In genomic region chr5:35465966-35466635, GRCm38 (mm10) we compare ENCODE assay signal across 18 mouse cellular contexts. TPM values are rescaled to one million over a fixed set of nuclear protein-coding genes. Genes with fewer than 3 reads are reported as not detected.
DNase-seq lines count a peak whose midpoint lies in the region; ATAC-seq and TF ChIP-seq lines count a peak whose summit lies in the region.
"Had no signal": no experiment of that assay in that cellular context is flagged by ENCODE, and none has a peak within 500 bp of the region (broad histone marks: within the 10 kb centered on the region; RNA-seq: fewer than 3 reads in every experiment).

No protein-coding gene starts in this region.

- no peak overlapping the region for H3K4me2 ChIP-seq in hindbrain, embryonic 16.5 days (ENCODE audit: low read length)
- H3K4me2 ChIP-seq in hindbrain, postnatal 0 days (ENCODE audit: low read depth, low read length): peak overlapping the region; percentile 14; the same call in 1 of the 2 replicates
- H3K4me2 ChIP-seq: heart, embryonic 13.5 days; liver, embryonic 12.5 days had no signal

- H3K27ac ChIP-seq in hindbrain, embryonic 10.5 days: no peak overlapping the region
- no peak overlapping the region for H3K27ac ChIP-seq in hindbrain, embryonic 16.5 days (ENCODE audit: low read depth, low read length)
- no peak overlapping the region for H3K27ac ChIP-seq in hindbrain, postnatal 0 days
- H3K27ac ChIP-seq: heart, embryonic 13.5 days; liver, embryonic 12.5 days had no signal

- peaks cover 94% of the 10 kb centered on the region for H3K27me3 ChIP-seq in hindbrain, embryonic 10.5 days (ENCODE audit: insufficient read depth, poor library complexity, severe bottlenecking)
- peaks cover 6% of the 10 kb centered on the region for H3K27me3 ChIP-seq in hindbrain, embryonic 16.5 days (replicated peaks; ENCODE audit: control insufficient read depth, insufficient read depth, low read length)
- no peaks in the 10 kb centered on the region for H3K27me3 ChIP-seq in hindbrain, postnatal 0 days (ENCODE audit: insufficient read depth, low read length)

- no peaks in the 10 kb centered on the region for H3K9me3 ChIP-seq in hindbrain, embryonic 10.5 days
- no peaks in the 10 kb centered on the region for H3K9me3 ChIP-seq in hindbrain, embryonic 16.5 days (ENCODE audit: control insufficient read depth, low read length)
- no peaks in the 10 kb centered on the region for H3K9me3 ChIP-seq in hindbrain, postnatal 0 days (ENCODE audit: low read length)
- H3K9me3 ChIP-seq: heart, embryonic 13.5 days; liver, embryonic 12.5 days had no signal

- no peak for TF ChIP-seq CTCF in hindbrain, postnatal 0 days (IDR thresholded peaks at IDR 0.05; ENCODE audit: low read depth)

- no peak for ATAC-seq in hindbrain, embryonic 16.5 days
- no peak for ATAC-seq in hindbrain, postnatal 0 days
- ATAC-seq: inflammation-experienced regulatory T-cells, adult 6 months; liver, embryonic 12.5 days had no signal

- peaks cover 51% of the 10 kb centered on the region for H3K4me1 ChIP-seq in hindbrain, embryonic 10.5 days (replicated peaks)
- peaks cover 3% of the 10 kb centered on the region; the same call in 1 of the 2 replicates for H3K4me1 ChIP-seq in hindbrain, embryonic 16.5 days (ENCODE audit: control insufficient read depth, insufficient read depth, low read depth, low read length)
- H3K4me1 ChIP-seq in hindbrain, postnatal 0 days (ENCODE audit: insufficient read depth, low read length): no peaks in the 10 kb centered on the region
- H3K4me1 ChIP-seq: heart, embryonic 13.5 days; liver, embryonic 12.5 days had no signal

- peak; percentile 49 for DNase-seq in hindbrain, embryonic 10.5 days (ENCODE audit: low spot score)
- DNase-seq in MN1 (ENCODE audit: low spot score): peak; percentile 62
- peak; percentile 66 for DNase-seq in embryo, embryonic 11 days
- DNase-seq in hindbrain, postnatal 0 days (ENCODE audit: low spot score): peak; percentile 36
- DNase-seq in adrenal gland, adult 8-10 months: no peak
- DNase-seq in testis, postnatal 10 days (ENCODE audit: low spot score): no peak
- DNase-seq in c-Kit-positive CD71-positive TER-119-positive erythroid progenitor cells, embryonic 14.5 days (ENCODE audit: low spot score): no peak
- DNase-seq: cerebellum, postnatal 25 days; gastrocnemius, postnatal 25 days; kidney, postnatal 25 days; lung, postnatal 14 days; right cerebral cortex, postnatal 25 days had no signal

- no peak overlapping the region for H3K9ac ChIP-seq in hindbrain, embryonic 16.5 days (ENCODE audit: low read depth, low read length)
- no peak overlapping the region for H3K9ac ChIP-seq in hindbrain, postnatal 0 days (replicated peaks; ENCODE audit: low read length)
- H3K9ac ChIP-seq: heart, embryonic 13.5 days; liver, embryonic 12.5 days had no signal

- H3K4me3 ChIP-seq in hindbrain, embryonic 10.5 days: no peak overlapping the region
- no peak overlapping the region for H3K4me3 ChIP-seq in hindbrain, embryonic 16.5 days (ENCODE audit: low read length)
- H3K4me3 ChIP-seq in hindbrain, postnatal 0 days (ENCODE audit: low read length): no peak overlapping the region
- H3K4me3 ChIP-seq: heart, embryonic 13.5 days; liver, embryonic 12.5 days had no signal

- no peaks in the 10 kb centered on the region for H3K36me3 ChIP-seq in hindbrain, embryonic 10.5 days
- H3K36me3 ChIP-seq in hindbrain, embryonic 16.5 days (ENCODE audit: control insufficient read depth, insufficient read depth, low read length): no peaks in the 10 kb centered on the region
- no peaks in the 10 kb centered on the region for H3K36me3 ChIP-seq in hindbrain, postnatal 0 days (ENCODE audit: insufficient read depth, low read length)
- H3K36me3 ChIP-seq: heart, embryonic 13.5 days; liver, embryonic 12.5 days had no signal

- 57% methylated on average over 21 of the region's 21 CpGs for WGBS in hindbrain, embryonic 10.5 days
- 44% methylated on average over 21 of the region's 21 CpGs for WGBS in hindbrain, embryonic 16.5 days
- WGBS in hindbrain, postnatal 0 days: 42% methylated on average over 21 of the region's 21 CpGs

RNA-seq across cellular contexts. Expression of gene Cpz, which starts 59.4 kb away (rescaled TPM):
- polyA plus RNA-seq in hindbrain, embryonic 10.5 days (2016; fragmentation: Nextera tagmentation; extraction: Ambion mirVana): 4.7 and 5.0 TPM in 2 replicates
- 1.2 and 2.4 TPM in 2 replicates for polyA plus RNA-seq in hindbrain, embryonic 16.5 days (2015; fragmentation: Nextera tagmentation; extraction: Ambion mirVana)
- total RNA-seq in hindbrain, postnatal 0 days (2014; rRNA removed): 16.0 and 18.7 TPM in 2 replicates
- 1.7 and 1.9 TPM in 2 replicates for polyA plus RNA-seq in hindbrain, postnatal 0 days (2015; fragmentation: Nextera tagmentation; extraction: Ambion mirVana)
- 1 to 10 TPM in 1 of 4 experiments, under 1 TPM in 2, not detected in 1; 0.67 to 2.2 (median 0.91) TPM for total RNA-seq in adrenal gland, adult 8-10 months (2022)
- total RNA-seq: MEL had no signal
- polyA plus RNA-seq: inflammation-experienced regulatory T-cells, adult 6 months; neural tube, embryonic 14.5 days had no signal

Comparison
In these comparisons a context has a peak if more than half of its experiments do, and no peak if none do; other contexts are left out.
1. DNase-seq: peak in hindbrain, embryonic 10.5 days (single experiment), MN1 (single experiment), embryo, embryonic 11 days (single experiment) and hindbrain, postnatal 0 days (single experiment); none in adrenal gland, adult 8-10 months (single experiment), testis, postnatal 10 days (single experiment) and c-Kit-positive CD71-positive TER-119-positive erythroid progenitor cells, embryonic 14.5 days (single experiment).